Mouse (Mus musculus) left cerebral cortex, postnatal 25 days (tissue): ENCODE data around the gene Trnp1. TPM values are rescaled to one million over a fixed set of nuclear protein-coding genes. Genes with fewer than 3 reads are reported as not detected.
"Not testable (repeated sequence)": the region's sequence is repeated elsewhere in the genome, so short reads cannot be mapped to it uniquely, and the experiment has no call there.

ENCODE experiments used
- DNase-seq, 2 experiments: peaks; one replicate each; pipeline ENCODE4 v3.0.0; 2022; ENCODE audit warnings: low spot score in 2 of 2, mixed read lengths in 1 of 2
- intact Hi-C: fragments of 180-260 bp; cut with DNase I; formaldehyde crosslinking; loops from one replicate; pipeline ENCODE4 v1.15.1; 2025
- total RNA-seq, 2 experiments: library from RNA; stranded (reverse); gene quantifications; 2 replicates each; pipeline ENCODE4 v1.2.3; 2021

The Trnp1 gene
- 100 to 1,000 TPM; 157 to 177 TPM for total RNA-seq

GRCm38 (mm10) chr4:133498160-133498724, at the start of gene Trnp1:
Gene Trnp1 (minus strand): TSS chr4:133498550.
- peak; percentile 88 to 94 for DNase-seq
- intact Hi-C loops, result no loop called here

GRCm38 (mm10) chr4:133545272-133546231, 47.2 kb upstream of the Trnp1 start, which contains the start of gene Nudc:
Gene Nudc (minus strand): TSS chr4:133545996.
- intact Hi-C loops, result no loop called here
- peak; percentile 96 to 98 for DNase-seq

- intact Hi-C loops, result no loop called here
- no peak for DNase-seq
These were observed 38.3 kb upstream of the Trnp1 start for GRCm38 (mm10) chr4:133536652-133537051.

DNA sequence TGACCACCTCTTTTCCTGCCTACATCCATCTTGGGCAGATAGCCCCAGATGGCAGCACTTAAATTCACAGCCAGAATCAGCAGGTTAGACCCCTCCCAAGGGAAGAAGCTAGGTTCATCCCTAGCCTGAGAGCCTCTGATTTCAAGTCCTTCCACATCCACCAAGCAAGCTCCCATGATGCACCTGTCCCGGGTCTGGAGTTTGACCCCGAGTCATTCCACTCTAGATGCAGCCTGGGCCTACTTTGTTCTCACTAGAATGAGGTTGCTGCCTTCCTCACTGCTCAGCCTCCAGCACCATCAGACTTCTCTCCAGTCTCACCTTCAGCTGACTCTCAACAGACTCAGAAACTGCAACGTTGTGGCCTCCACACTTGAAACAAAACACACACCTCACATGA, 37.7 kb upstream of the Trnp1 start:
- DNase-seq, result no peak
- intact Hi-C loops, result no loop called here

DNA sequence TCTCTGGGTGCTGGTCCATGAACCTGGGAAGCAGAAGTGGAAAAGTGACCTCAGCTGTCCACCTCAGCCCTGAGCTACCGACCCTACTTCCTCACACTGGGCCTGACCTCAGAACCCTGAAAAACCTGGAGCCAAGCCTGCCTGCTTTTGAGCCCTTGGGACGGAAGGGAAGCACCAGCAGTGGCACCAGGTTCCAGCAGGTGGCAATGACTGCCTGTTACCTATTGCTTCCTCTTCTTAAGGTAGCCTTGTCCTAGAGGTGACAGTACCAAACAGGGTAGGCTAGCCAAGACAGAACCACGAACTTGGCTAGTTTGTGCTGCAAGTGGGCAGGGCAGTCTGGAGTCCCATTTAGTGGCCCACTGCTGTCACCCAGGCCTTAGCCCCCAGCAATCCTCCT, 34.4 kb upstream of the Trnp1 start:
- DNase-seq, result no peak
- intact Hi-C loops, result no loop called here

DNA sequence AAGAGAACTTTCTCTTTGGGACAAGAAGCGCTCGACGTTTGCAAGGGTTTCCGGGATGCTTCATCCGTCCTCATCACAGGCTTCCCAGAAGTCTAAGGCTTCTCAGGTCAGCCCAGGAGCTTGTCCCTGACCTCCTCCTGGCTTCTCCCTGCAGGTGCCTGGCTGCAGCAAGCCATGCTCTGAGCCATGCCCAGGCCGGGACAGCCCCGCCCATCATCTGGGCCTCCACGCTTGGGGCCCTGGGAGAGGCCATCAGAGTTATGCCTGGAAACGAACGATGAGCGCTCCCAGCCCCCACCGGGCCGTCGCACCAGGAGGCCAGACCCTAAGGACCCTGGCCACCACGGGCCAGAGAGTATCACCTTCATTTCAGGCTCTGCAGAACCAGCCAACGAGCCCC, 29.4 kb upstream of the Trnp1 start:
- intact Hi-C loops, result no loop called here
- no peak for DNase-seq

GRCm38 (mm10) chr4:133521502-133521901, 23.2 kb upstream of the Trnp1 start:
- peak in 1 of 2 experiments; percentile 49 for DNase-seq
- intact Hi-C loops, result no loop called here

DNA sequence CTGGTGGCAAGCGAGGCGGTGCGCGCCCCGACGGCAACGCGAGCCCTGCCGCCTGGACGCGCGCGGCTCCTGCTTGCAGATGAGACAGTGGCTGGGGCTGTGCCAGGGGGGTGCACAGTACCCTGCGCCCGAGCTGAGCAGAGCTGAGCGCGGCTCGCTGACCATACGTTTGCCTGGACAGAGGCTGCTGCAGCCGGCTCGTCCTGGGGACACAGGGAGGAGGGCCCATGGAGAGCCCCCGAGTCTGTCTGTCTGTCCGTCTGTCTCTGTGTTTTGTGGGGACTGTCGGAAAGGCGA, 21.0 kb upstream of the Trnp1 start:
- no peak for DNase-seq
- intact Hi-C loops, result no loop called here

- intact Hi-C loops, result no loop called here
These were observed 20.4 kb upstream of the Trnp1 start, which contains the start of gene Kdf1 for GRCm38 (mm10) chr4:133518601-133519368. Gene Kdf1 (plus strand): TSS chr4:133518963.

GRCm38 (mm10) chr4:133512972-133513371, 14.6 kb upstream of the Trnp1 start:
- intact Hi-C loops, result loop anchor here (5.0 kb wide), 1 partner anchor 91 kb away; no protein-coding TSS in a partner anchor
- DNase-seq, result peak; percentile 75 to 86

More at GRCm38 (mm10) chr4:133518601-133519368, 20.4 kb upstream of the Trnp1 start, which contains the start of gene Kdf1:
- DNase-seq, result no peak

DNA sequence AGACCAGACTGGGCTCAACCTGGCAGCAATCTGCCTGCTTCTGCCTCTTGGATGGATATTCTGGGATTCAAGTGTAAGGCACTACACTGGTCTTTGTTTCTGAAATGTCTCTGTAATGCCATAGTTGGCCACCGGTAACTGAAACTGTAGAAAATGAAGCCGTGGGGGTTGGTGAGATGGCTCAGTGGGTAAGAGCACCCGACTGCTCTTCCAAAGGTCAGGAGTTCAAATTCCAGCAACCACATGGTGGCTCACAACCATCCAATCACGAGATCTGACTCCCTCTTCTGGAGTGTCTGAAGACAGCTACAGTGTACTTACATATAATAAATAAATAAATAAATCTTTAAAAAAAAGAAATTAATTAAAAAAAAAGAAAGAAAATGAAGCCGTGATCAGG, 14.2 kb upstream of the Trnp1 start:
- intact Hi-C loops, result loop anchor here (5.0 kb wide), 1 partner anchor 90 kb away; no protein-coding TSS in a partner anchor
- not testable (repeated sequence) for DNase-seq

DNA sequence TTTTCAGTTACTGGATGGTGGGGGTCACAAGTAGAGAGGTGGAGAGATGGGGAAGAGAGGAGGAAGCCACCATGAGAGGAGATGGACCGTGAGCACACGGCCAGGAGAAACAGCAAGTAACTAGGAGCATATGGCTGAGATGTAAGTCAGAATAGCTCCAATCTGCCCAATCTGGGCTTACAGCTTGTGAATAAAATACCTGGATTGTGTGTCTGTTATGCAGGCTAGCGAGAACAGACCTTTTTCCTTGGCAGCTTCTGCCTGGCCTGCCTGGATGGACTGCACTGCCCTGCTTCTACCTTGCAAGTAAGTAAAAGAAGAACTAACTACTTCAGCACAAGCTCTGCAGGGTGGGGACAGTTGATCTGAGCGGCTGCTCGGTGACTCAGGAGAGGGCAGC, 12.7 kb upstream of the Trnp1 start:
- peak in 1 of 2 experiments; percentile 28 for DNase-seq
- intact Hi-C loops, result loop anchor here (5.0 kb wide), 1 partner anchor 89 kb away; no protein-coding TSS in a partner anchor

GRCm38 (mm10) chr4:133508990-133509389, 10.6 kb upstream of the Trnp1 start:
- intact Hi-C loops, result no loop called here
- peak in 1 of 2 experiments; percentile 83 for DNase-seq

DNA sequence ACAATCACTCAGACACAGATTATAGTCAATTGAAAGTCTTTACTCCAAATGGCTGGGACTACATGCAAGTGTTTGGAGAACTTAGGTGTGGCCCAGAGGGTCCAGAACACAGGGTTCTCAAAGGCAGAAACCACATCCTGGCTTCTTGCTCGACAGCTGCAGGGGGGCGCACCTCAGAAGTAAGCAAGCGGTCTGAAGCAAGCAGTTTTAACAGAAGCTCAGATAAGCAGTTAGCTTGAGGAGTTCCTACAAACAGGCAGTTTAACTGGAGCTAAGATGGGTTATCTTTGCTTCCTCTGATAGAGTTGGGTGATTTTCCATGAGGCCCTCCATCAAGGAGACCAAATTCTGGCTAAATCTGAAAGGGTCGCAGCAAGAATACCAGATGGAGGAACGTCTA, 8.2 kb upstream of the Trnp1 start:
- intact Hi-C loops, result no loop called here
- no peak for DNase-seq

GRCm38 (mm10) chr4:133504755-133505485, 6.6 kb upstream of the Trnp1 start:
- intact Hi-C loops, result no loop called here
- no peak for DNase-seq

GRCm38 (mm10) chr4:133504300-133504699, 6.0 kb upstream of the Trnp1 start:
- intact Hi-C loops, result no loop called here
- no peak for DNase-seq

DNA sequence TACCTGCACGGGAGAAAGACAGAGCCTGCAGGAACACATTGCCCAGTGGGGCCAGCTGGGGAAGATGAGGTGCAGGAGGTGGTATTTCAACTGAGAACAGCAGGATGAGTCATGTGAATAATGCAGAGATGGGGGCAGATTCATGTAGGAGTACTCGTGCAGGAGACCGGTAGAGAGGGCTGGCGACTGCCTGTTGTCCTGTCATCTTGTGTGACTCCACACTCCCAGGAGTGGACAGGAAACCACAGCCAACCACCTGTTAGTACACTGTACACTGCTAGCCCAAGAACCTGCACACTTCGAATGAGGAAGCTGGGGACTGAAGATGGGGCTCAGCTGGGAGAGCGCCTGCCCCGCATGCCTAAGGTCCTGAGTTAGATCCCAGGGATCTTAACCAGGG, 3.2 kb upstream of the Trnp1 start:
- intact Hi-C loops, result no loop called here
- DNase-seq, result peak in 1 of 2 experiments; percentile 71

DNA sequence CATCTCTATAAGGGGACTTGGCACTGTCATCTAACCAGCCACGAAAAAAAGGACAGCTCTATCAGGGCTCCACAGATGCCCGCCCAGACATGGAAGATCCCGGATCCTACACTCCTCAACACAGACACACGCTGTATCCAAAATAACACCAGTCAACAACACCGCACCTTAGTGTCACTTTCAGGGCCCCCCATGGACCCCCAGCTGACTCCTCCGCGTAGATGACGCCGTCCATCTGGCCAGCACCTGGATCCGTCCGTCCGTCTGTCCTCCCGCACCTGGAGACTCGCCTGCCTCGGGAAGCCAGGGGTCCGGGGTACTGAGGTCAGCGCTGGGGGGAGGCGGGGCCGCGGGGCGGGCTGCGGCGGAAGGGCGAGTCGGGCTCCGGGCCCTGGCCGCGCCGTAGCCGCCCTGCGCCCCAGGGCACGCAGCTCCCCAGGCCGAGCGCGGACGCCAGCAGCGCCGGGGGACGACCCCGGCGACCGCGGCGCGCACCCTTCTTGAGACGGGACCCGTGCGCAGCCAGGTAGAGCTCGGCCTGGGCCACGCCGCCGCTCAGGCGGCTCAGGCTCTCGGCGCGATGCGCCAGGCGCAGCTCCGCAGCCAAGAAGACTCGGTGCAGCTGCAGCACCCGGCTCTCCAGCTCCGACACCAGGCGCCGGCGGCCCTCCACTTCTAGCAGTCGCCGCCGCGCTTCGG, 740 bp downstream of the Trnp1 start:
- DNase-seq, result peak in 1 of 2 experiments; percentile 43
- intact Hi-C loops, result no loop called here
